Comparison of ENCODE assay signal across 8 mouse cellular contexts in genomic region chr8:111726102-111726900, GRCm38 (mm10). TPM values are rescaled to one million over a fixed set of nuclear protein-coding genes. Genes with fewer than 3 reads are reported as not detected.
DNase-seq lines count a peak whose midpoint lies in the region; ATAC-seq and TF ChIP-seq lines count a peak whose summit lies in the region.
"Had no signal": no experiment of that assay in that cellular context is flagged by ENCODE, and none has a peak within 500 bp of the region (broad histone marks: within the 10 kb centered on the region; RNA-seq: fewer than 3 reads in every experiment).

No protein-coding gene starts in this region.

- peak; percentile 79 for TF ChIP-seq EP300 in CH12.LX (IDR thresholded peaks at IDR 0.05; ENCODE audit: low read length)

- in situ Hi-C loops in CH12.LX (cut with MboI; ENCODE audit: low pct_ligation_motif_present, low pct_unique_long_range_greater_than_20kb, low sequenced_read_pairs) = no loop called here

- TF ChIP-seq RAD21 in CH12.LX (IDR thresholded peaks at IDR 0.05; ENCODE audit: low read depth, low read length) = no peak

- no peak for TF ChIP-seq CTCF in CH12.LX (conservative IDR thresholded peaks at IDR 0.05 in 1 of 2, IDR thresholded peaks at IDR 0.05 in 1 of 2; ENCODE audit: low read depth in 2 of 2, low read length in 2 of 2)
- TF ChIP-seq CTCF in forebrain, postnatal 0 days (IDR thresholded peaks at IDR 0.05; ENCODE audit: low read depth) = no peak

- H3K4me2 ChIP-seq in CH12.LX (ENCODE audit: insufficient read depth, low read depth, poor library complexity, severe bottlenecking) = peak overlapping the region; percentile 71
- no peak overlapping the region for H3K4me2 ChIP-seq in forebrain, postnatal 0 days (ENCODE audit: low read depth)
- no peak overlapping the region for H3K4me2 ChIP-seq in lung, embryonic 16.5 days (ENCODE audit: low read depth, low read length)

- no peaks in the 10 kb centered on the region for H3K36me3 ChIP-seq in CH12.LX (replicated peaks in 1 of 2; ENCODE audit: control insufficient read depth in 1 of 2, insufficient read depth in 1 of 2, low read length in 1 of 2)
- H3K36me3 ChIP-seq in forebrain, postnatal 0 days (ENCODE audit: insufficient read depth) = no peaks in the 10 kb centered on the region
- no peaks in the 10 kb centered on the region for H3K36me3 ChIP-seq in lung, embryonic 16.5 days (ENCODE audit: control insufficient read depth, insufficient read depth, low read length)

- dilution Hi-C loops in CH12.LX (cut with MboI; ENCODE audit: extremely low pct_ligation_motif_present, extremely low pct_unique_long_range_greater_than_20kb, low sequenced_read_pairs) = no loop called here

- peaks cover 28% of the 10 kb centered on the region for H3K27me3 ChIP-seq in CH12.LX (replicated peaks)
- no peaks in the 10 kb centered on the region for H3K27me3 ChIP-seq in forebrain, postnatal 0 days (ENCODE audit: insufficient read depth, low read length)
- H3K27me3 ChIP-seq in lung, embryonic 16.5 days (ENCODE audit: control insufficient read depth, insufficient read depth, low read depth, low read length) = no peaks in the 10 kb centered on the region

- H3K79me2 ChIP-seq in CH12.LX (replicated peaks; ENCODE audit: control insufficient read depth, extremely low read depth, insufficient read depth, poor library complexity, severe bottlenecking) = no peaks in the 10 kb centered on the region

- 56% methylated on average over 7 of the region's 7 CpGs for WGBS in forebrain, postnatal 0 days
- WGBS in lung, embryonic 16.5 days = 41% methylated on average over 7 of the region's 7 CpGs

- ATAC-seq in forebrain, postnatal 0 days = peak; percentile 93
- ATAC-seq in lung, embryonic 16.5 days (ENCODE audit: low read depth) = peak; percentile 67

- peaks cover 15 to 16% of the 10 kb centered on the region in 2 experiments for H3K4me1 ChIP-seq in CH12.LX (ENCODE audit: control insufficient read depth in 1 of 2, insufficient read depth in 2 of 2)
- 0 out of 2 replicates have a peak, but pooled peaks cover 4% of the 10 kb centered on the region for H3K4me1 ChIP-seq in forebrain, postnatal 0 days (ENCODE audit: insufficient read depth)
- H3K4me1 ChIP-seq in lung, embryonic 16.5 days (replicated peaks; ENCODE audit: control insufficient read depth, insufficient read depth, low read length) = peaks cover 49% of the 10 kb centered on the region

- no peak overlapping the region for H3K27ac ChIP-seq in CH12.LX (ENCODE audit: insufficient read depth, low read depth)
- no peak overlapping the region for H3K27ac ChIP-seq in forebrain, postnatal 0 days (ENCODE audit: low read depth, low read length)
- H3K27ac ChIP-seq in lung, embryonic 16.5 days (ENCODE audit: low read length) = peak overlapping the region; percentile 54

- DNase-seq in CH12.LX (ENCODE audit: extremely low read depth) = peak; percentile 21
- DNase-seq in adrenal gland, postnatal 36 days = peak; percentile 88 to 89
- peak; percentile 71 for DNase-seq in forebrain, postnatal 0 days
- DNase-seq in heart, postnatal 4 days = peak; percentile 85
- peak; percentile 66 to 72 for DNase-seq in layer of hippocampus, postnatal 10 days (ENCODE audit: low spot score in 2 of 2)
- DNase-seq in testis, postnatal 10 days (ENCODE audit: low spot score) = peak; percentile 75

- TF ChIP-seq POLR2A in CH12.LX (IDR thresholded peaks at IDR 0.05; ENCODE audit: low read depth, low read length) = no peak

- H3K4me3 ChIP-seq in CH12.LX (replicated peaks in 1 of 3; ENCODE audit: low read depth in 2 of 3, low read length in 2 of 3, poor library complexity in 1 of 3) = no peak overlapping the region
- H3K4me3 ChIP-seq in forebrain, postnatal 0 days (ENCODE audit: low read depth, low read length) = no peak overlapping the region
- no peak overlapping the region for H3K4me3 ChIP-seq in lung, embryonic 16.5 days (ENCODE audit: low read length)

- no peaks in the 10 kb centered on the region for H3K9me3 ChIP-seq in CH12.LX (replicated peaks; ENCODE audit: low read length)
- H3K9me3 ChIP-seq in forebrain, postnatal 0 days (ENCODE audit: low read length) = no peaks in the 10 kb centered on the region
- no peaks in the 10 kb centered on the region for H3K9me3 ChIP-seq in lung, embryonic 16.5 days (ENCODE audit: control insufficient read depth, low read length)

- no peak overlapping the region for H3K9ac ChIP-seq in CH12.LX (ENCODE audit: insufficient read depth, low read depth)
- H3K9ac ChIP-seq in forebrain, postnatal 0 days = no peak overlapping the region
- peak overlapping the region; percentile 14; the same call in 1 of the 2 replicates for H3K9ac ChIP-seq in lung, embryonic 16.5 days (ENCODE audit: low read length)

TF ChIP-seq in CH12.LX, 34 proteins besides CTCF, POLR2A, EP300 and RAD21:
- TF ChIP-seq BHLHE40 (IDR thresholded peaks at IDR 0.05; ENCODE audit: low read depth, low read length) (peak; percentile 55), UBTF (IDR thresholded peaks at IDR 0.05; ENCODE audit: low read depth, low read length) (no peak), IRF4 (IDR thresholded peaks at IDR 0.05; ENCODE audit: low read depth, low read length) (peak; percentile 60; the same call in 1 of the 2 replicates), JUN (IDR thresholded peaks at IDR 0.05; ENCODE audit: insufficient read depth, low read depth, low read length) (peak; percentile 65), RCOR1 (conservative IDR thresholded peaks at IDR 0.05; ENCODE audit: low read depth, low read length) (no peak), ELF1 (IDR thresholded peaks at IDR 0.05; ENCODE audit: low read depth, low read length) (peak; percentile 46; the same call in 1 of the 2 replicates), ETS1 (conservative IDR thresholded peaks at IDR 0.05; ENCODE audit: low read depth, low read length) (peak; percentile 75), NRF1 (IDR thresholded peaks at IDR 0.05; ENCODE audit: low read depth, low read length) (no peak), HCFC1 (IDR thresholded peaks at IDR 0.05; ENCODE audit: low read depth, low read length) (no peak), TCF12 (IDR thresholded peaks at IDR 0.05; ENCODE audit: low read depth, low read length) (peak; percentile 60; the same call in 1 of the 2 replicates), MAFK (IDR thresholded peaks at IDR 0.05; ENCODE audit: insufficient replicate concordance, low read length) (no peak), USF1 (IDR thresholded peaks at IDR 0.05; ENCODE audit: low read depth, low read length) (no peak), GABPA (IDR thresholded peaks at IDR 0.05; ENCODE audit: insufficient replicate concordance, low read depth, low read length) (no peak)

RNA-seq across cellular contexts. Expression of gene Bcar1, which starts 17.3 kb away (rescaled TPM):
- total RNA-seq in CH12.LX (2012; rRNA removed) (1.2 and 2.1 TPM in 2 replicates), CH12.LX (2014; rRNA removed) (0.74 and 0.97 TPM in 2 replicates)
- 1.2 and 1.5 TPM in 2 replicates for polyA plus RNA-seq in CH12.LX (2012; ENCODE audit: insufficient read length, low read depth)
- 10 to 100 TPM; 68.5 to 75.7 TPM for total RNA-seq in adrenal gland, postnatal 36 days (2021)
- total RNA-seq in forebrain, postnatal 0 days (2014; rRNA removed) = 53.4 and 60.3 TPM in 2 replicates
- polyA plus RNA-seq in forebrain, postnatal 0 days (2015; fragmentation: Nextera tagmentation; extraction: Ambion mirVana) = 43.4 and 47.0 TPM in 2 replicates
- 10 to 100 TPM; 62.7 to 65.0 TPM for total RNA-seq in heart, postnatal 4 days (2021)
- total RNA-seq in layer of hippocampus, postnatal 10 days (2021) = 10 to 100 TPM; 60.1 to 62.6 TPM
- 49.2 and 52.1 TPM in 2 replicates for polyA plus RNA-seq in lung, embryonic 16.5 days (2015; fragmentation: Nextera tagmentation; extraction: Ambion mirVana)

RNA-seq across cellular contexts. Expression of gene Ctrb1, which starts 35.5 kb away (rescaled TPM):
- total RNA-seq in CH12.LX (2012; rRNA removed) (not detected in 2 replicates), CH12.LX (2014; rRNA removed) (not detected in 2 replicates)
- polyA plus RNA-seq in CH12.LX (2012; ENCODE audit: insufficient read length, low read depth) = not detected in 2 replicates
- total RNA-seq in adrenal gland, postnatal 36 days (2021) = under 1 TPM in 1 of 2 experiments, not detected in 1; 0.36 TPM
- total RNA-seq in forebrain, postnatal 0 days (2014; rRNA removed) = not detected in 2 replicates
- polyA plus RNA-seq in forebrain, postnatal 0 days (2015; fragmentation: Nextera tagmentation; extraction: Ambion mirVana) = not detected in 2 replicates
- not detected for total RNA-seq in heart, postnatal 4 days (2021)
- total RNA-seq in layer of hippocampus, postnatal 10 days (2021) = not detected
- 1.2 TPM in 1 of 2 replicates, not detected in the other for polyA plus RNA-seq in lung, embryonic 16.5 days (2015; fragmentation: Nextera tagmentation; extraction: Ambion mirVana)
- total RNA-seq: neutrophil, adult 5-6 weeks had no signal

Comparison
In these comparisons a context has a peak if more than half of its experiments do, and no peak if none do; other contexts are left out.
1. DNase-seq: peak in every context shown above with its lines; median percentile 88 in adrenal gland, postnatal 36 days; 85 in heart, postnatal 4 days; 75 in testis, postnatal 10 days; 71 in forebrain, postnatal 0 days; 69 in layer of hippocampus, postnatal 10 days; 21 in CH12.LX.
2. RNA of gene Bcar1, which starts 17.3 kb away (total RNA-seq): 68.5 to 75.7 TPM in adrenal gland, postnatal 36 days, 62.7 to 65.0 TPM in heart, postnatal 4 days, 60.1 to 62.6 TPM in layer of hippocampus, postnatal 10 days and 53.4 to 60.3 TPM in forebrain, postnatal 0 days; 0.74 to 2.1 TPM in CH12.LX; every median in the first group is over 10 times any median in the second.